Mouse (Mus musculus) hindbrain, embryonic 16.5 days (tissue): ENCODE measurements at regions not wholly inside any gene's neighbourhood (a gene's known extent, or its start where the extent isn't known, plus 50 kb on each side); places are given as distances from the start of the nearest gene placed in this dataset.

ENCODE experiments used
- ATAC-seq: fragments of 200-750 bp; cut with Nextera tagmentation; 2 replicates; pipeline ENCODE4 v1.8.0; 2017; ENCODE audit warnings: moderate TSS enrichment, moderate library complexity
- H3K27ac ChIP-seq: fragments of 300-500 bp; sonication (generic); 2 replicates; pipeline ENCODE4 v1.5.1; 2014; ENCODE audit warnings: low read depth, mild to moderate bottlenecking, control low read depth, low read length, moderate library complexity
- H3K27me3 ChIP-seq: fragments of 300-500 bp; sonication (generic); replicated peaks from 2 replicates; pipeline ENCODE4 v1.6.1; 2014; ENCODE audit warnings: low read length; ENCODE audit not compliant: control insufficient read depth, insufficient read depth
- H3K36me3 ChIP-seq: fragments of 300-500 bp; sonication (generic); 2 replicates; pipeline ENCODE4 v1.6.1; 2014; ENCODE audit warnings: mild to moderate bottlenecking, low read length, moderate library complexity, mixed read lengths; ENCODE audit not compliant: control insufficient read depth, insufficient read depth
- H3K4me1 ChIP-seq: fragments of 300-500 bp; sonication (generic); 2 replicates; pipeline ENCODE4 v1.6.1; 2014; ENCODE audit warnings: low read depth, low read length; ENCODE audit not compliant: control insufficient read depth, insufficient read depth
- H3K4me2 ChIP-seq: fragments of 300-500 bp; sonication (generic); 2 replicates; pipeline ENCODE4 v1.6.1; 2014; ENCODE audit warnings: mild to moderate bottlenecking, low read length, control low read depth, moderate library complexity
- H3K4me3 ChIP-seq: fragments of 300-500 bp; sonication (generic); 2 replicates; pipeline ENCODE4 v1.5.1; 2014; ENCODE audit warnings: mild to moderate bottlenecking, low read length, control low read depth, moderate library complexity
- H3K9ac ChIP-seq: fragments of 300-500 bp; sonication (generic); 2 replicates; pipeline ENCODE4 v1.6.1; 2014; ENCODE audit warnings: low read depth, mild to moderate bottlenecking, control low read depth, low read length, moderate library complexity
- H3K9me3 ChIP-seq: fragments of 300-500 bp; sonication (generic); 2 replicates; pipeline ENCODE4 v1.6.1; 2014; ENCODE audit warnings: mild to moderate bottlenecking, low read length, moderate library complexity; ENCODE audit not compliant: control insufficient read depth
- WGBS: fragments of 180-500 bp; shearing (Covaris S2); extraction: QIAGEN DNeasy Blood & Tissue Kit; methylation state at CpG from one replicate; pipeline ENCODE4 v1.1.7; 2014; 5-methylcytosine and 5-hydroxymethylcytosine counted together

GRCm38 (mm10) chr9:6741478-6741877, 442.8 kb downstream of the Dync2h1 start:
- no peak overlapping the region for H3K4me2 ChIP-seq
- ATAC-seq = no peak
- no peak overlapping the region for H3K27ac ChIP-seq
- 91% methylated on average over 1 of the region's 1 CpGs for WGBS
- H3K27me3 ChIP-seq = no peaks in the 10 kb centered on the region
- H3K4me3 ChIP-seq = no peak overlapping the region
- H3K9me3 ChIP-seq = no peaks in the 10 kb centered on the region
- H3K4me1 ChIP-seq = no peaks in the 10 kb centered on the region
- H3K36me3 ChIP-seq = no peaks in the 10 kb centered on the region
- H3K9ac ChIP-seq = no peak overlapping the region

- H3K27me3 ChIP-seq = no peaks in the 10 kb centered on the region
- no peak for ATAC-seq
Measured at GRCm38 (mm10) chr9:6736411-6736810, 447.8 kb downstream of the Dync2h1 start.

GRCm38 (mm10) chr9:6726411-6726810, 456.8 kb upstream of the Ddi1 start:
- Histone ChIP-seq H3K9ac (no peak overlapping the region), H3K4me1 (no peaks in the 10 kb centered on the region), H3K36me3 (no peaks in the 10 kb centered on the region), H3K27ac (no peak overlapping the region), H3K4me2 (no peak overlapping the region), H3K4me3 (no peak overlapping the region), H3K9me3 (no peaks in the 10 kb centered on the region), H3K27me3 (no peaks in the 10 kb centered on the region)
- 40% methylated on average over 1 of the region's 1 CpGs for WGBS
- ATAC-seq = no peak

More at GRCm38 (mm10) chr9:6736411-6736810, 447.8 kb downstream of the Dync2h1 start:
- no peaks in the 10 kb centered on the region for H3K36me3 ChIP-seq
- H3K4me3 ChIP-seq = no peak overlapping the region
- WGBS = 60% methylated on average over 1 of the region's 1 CpGs
- no peak overlapping the region for H3K27ac ChIP-seq
- no peak overlapping the region for H3K4me2 ChIP-seq
- no peaks in the 10 kb centered on the region for H3K9me3 ChIP-seq
- H3K4me1 ChIP-seq = no peaks in the 10 kb centered on the region
- H3K9ac ChIP-seq = no peak overlapping the region

GRCm38 (mm10) chr9:6677225-6677718, 407.6 kb upstream of the Ddi1 start:
- Histone ChIP-seq H3K36me3 (no peaks in the 10 kb centered on the region), H3K9me3 (no peaks in the 10 kb centered on the region), H3K4me3 (no peak overlapping the region), H3K4me1 (no peaks in the 10 kb centered on the region), H3K27me3 (no peaks in the 10 kb centered on the region), H3K4me2 (no peak overlapping the region), H3K9ac (no peak overlapping the region), H3K27ac (no peak overlapping the region)
- whole genome bisulfite sequencing = 52% methylated on average over 3 of the region's 3 CpGs
- peak; percentile 40; the same call in 1 of the 2 replicates for ATAC-seq

- H3K4me1 ChIP-seq = no peaks in the 10 kb centered on the region
- no peaks in the 10 kb centered on the region for H3K36me3 ChIP-seq
- H3K4me3 ChIP-seq = peak overlapping the region; percentile 8; the same call in 1 of the 2 replicates
- no peaks in the 10 kb centered on the region for H3K27me3 ChIP-seq
- 0 out of 2 replicates have a peak overlapping the region, but pooled peaks have one; percentile 29 for H3K27ac ChIP-seq
- no peaks in the 10 kb centered on the region for H3K9me3 ChIP-seq
- H3K4me2 ChIP-seq = peak overlapping the region; percentile 39
- peak; percentile 97 for ATAC-seq
- 39% methylated on average over 14 of the region's 14 CpGs for WGBS
- no peak overlapping the region; the same call in 1 of the 2 replicates for H3K9ac ChIP-seq
Measured at GRCm38 (mm10) chr9:6668001-6668969, 398.6 kb upstream of the Ddi1 start.

- WGBS = 75% methylated on average over 2 of the region's 2 CpGs
- no peak for ATAC-seq
Measured at GRCm38 (mm10) chr9:6665679-6666078, 396.0 kb upstream of the Ddi1 start.

GRCm38 (mm10) chr9:6652267-6652994, 382.8 kb upstream of the Ddi1 start:
- Histone ChIP-seq H3K9me3 (no peaks in the 10 kb centered on the region), H3K4me2 (no peak overlapping the region), H3K27ac (no peak overlapping the region), H3K4me1 (no peaks in the 10 kb centered on the region), H3K36me3 (no peaks in the 10 kb centered on the region), H3K4me3 (no peak overlapping the region), H3K27me3 (no peaks in the 10 kb centered on the region), H3K9ac (no peak overlapping the region)
- no peak for ATAC-seq
- WGBS = 84% methylated on average over 4 of the region's 4 CpGs

More at GRCm38 (mm10) chr9:6665679-6666078, 396.0 kb upstream of the Ddi1 start:
- no peak overlapping the region for H3K4me2 ChIP-seq
- no peaks in the 10 kb centered on the region for H3K36me3 ChIP-seq
- no peak overlapping the region for H3K27ac ChIP-seq
- no peak overlapping the region for H3K9ac ChIP-seq
- no peak overlapping the region for H3K4me3 ChIP-seq
- H3K4me1 ChIP-seq = no peaks in the 10 kb centered on the region
- no peaks in the 10 kb centered on the region for H3K27me3 ChIP-seq
- no peaks in the 10 kb centered on the region for H3K9me3 ChIP-seq

GRCm38 (mm10) chr9:6651572-6652236, 382.1 kb upstream of the Ddi1 start:
- ATAC-seq = no peak
- H3K9ac ChIP-seq = no peak overlapping the region
- H3K4me3 ChIP-seq = no peak overlapping the region
- no peaks in the 10 kb centered on the region for H3K4me1 ChIP-seq
- H3K9me3 ChIP-seq = no peaks in the 10 kb centered on the region
- 71% methylated on average over 6 of the region's 6 CpGs for WGBS
- no peaks in the 10 kb centered on the region for H3K27me3 ChIP-seq
- H3K36me3 ChIP-seq = no peaks in the 10 kb centered on the region
- H3K4me2 ChIP-seq = no peak overlapping the region
- no peak overlapping the region for H3K27ac ChIP-seq
